Mouse (Mus musculus) limb, embryonic 13.5 days (tissue): ENCODE data around the gene Cldn24. TPM values are rescaled to one million over a fixed set of nuclear protein-coding genes. Genes with fewer than 3 reads are reported as not detected.

Experiments
- ATAC-seq: fragments of 200-750 bp; cut with Nextera tagmentation; 2 replicates; pipeline ENCODE4 v1.8.0; 2017; ENCODE audit warnings: low read depth, moderate number of reproducible peaks, moderate TSS enrichment; ENCODE audit not compliant: low FRiP score
- H3K27ac ChIP-seq: fragments of 300-500 bp; sonication (generic); 2 replicates; pipeline ENCODE4 v1.5.1; 2015; ENCODE audit warnings: inconsistent platforms, mild to moderate bottlenecking, moderate library complexity
- H3K27me3 ChIP-seq: fragments of 300-500 bp; sonication (generic); 2 replicates; pipeline ENCODE4 v1.6.1; 2015; ENCODE audit warnings: mild to moderate bottlenecking, inconsistent platforms
- H3K36me3 ChIP-seq: fragments of 300-500 bp; sonication (generic); 2 replicates; pipeline ENCODE4 v1.6.1; 2015; ENCODE audit warnings: inconsistent platforms, mild to moderate bottlenecking, moderate library complexity
- H3K4me1 ChIP-seq: fragments of 300-500 bp; sonication (generic); 2 replicates; pipeline ENCODE4 v1.6.1; 2015; ENCODE audit warnings: inconsistent platforms
- H3K4me2 ChIP-seq: fragments of 300-500 bp; sonication (generic); replicated peaks from 2 replicates; pipeline ENCODE4 v1.6.1; 2015; ENCODE audit warnings: inconsistent platforms, mild to moderate bottlenecking, moderate library complexity
- H3K4me3 ChIP-seq: fragments of 300-500 bp; sonication (generic); 2 replicates; pipeline ENCODE4 v1.5.1; 2015; ENCODE audit warnings: moderate library complexity, mild to moderate bottlenecking, inconsistent platforms
- H3K9ac ChIP-seq: fragments of 300-500 bp; sonication (generic); 2 replicates; pipeline ENCODE4 v1.6.1; 2015; ENCODE audit warnings: mild to moderate bottlenecking, inconsistent platforms
- H3K9me3 ChIP-seq: fragments of 300-500 bp; sonication (generic); 2 replicates; pipeline ENCODE4 v1.6.1; 2016; ENCODE audit warnings: inconsistent platforms
- WGBS: fragments of 180-500 bp; shearing (Covaris S2); methylation state at CpG from one replicate; pipeline ENCODE4 v1.1.7; 2015; 5-methylcytosine and 5-hydroxymethylcytosine counted together
- polyA plus RNA-seq: library from polyadenylated mRNA; unstranded; fragments of >200 nt; fragmentation: Nextera tagmentation; extraction: Ambion mirVana; gene quantifications from 2 replicates; pipeline ENCODE4 v1.2.1, GENCODE M21; 2015

The Cldn24 gene
- polyA plus RNA-seq = not detected in 2 replicates

DNA sequence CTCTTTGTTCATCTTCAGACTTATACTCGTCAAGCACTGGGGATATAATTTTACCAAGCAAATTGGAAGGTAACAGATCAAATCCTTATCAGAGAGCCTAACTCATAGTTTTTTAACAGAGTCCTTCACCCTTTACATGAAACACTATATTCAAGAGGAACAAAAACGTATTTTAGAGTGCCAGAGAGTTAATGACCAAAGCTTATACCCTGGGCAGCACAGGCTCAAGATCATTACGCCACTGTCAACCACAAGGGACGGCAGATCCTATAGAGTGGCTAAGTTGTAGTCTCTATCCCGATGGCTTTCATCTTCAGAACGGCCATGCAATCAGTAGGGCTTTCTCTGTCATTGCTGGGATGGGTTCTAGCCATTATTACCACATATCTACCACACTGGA, at the start of gene Cldn24:
TSS of gene Cldn24 (plus strand) at position 301 of the 400 bp plus-strand sequence.
- Histone ChIP-seq H3K9ac (no peak within 1 kb of the TSS), H3K27ac (no peak within 1 kb of the TSS), H3K9me3 (no peaks in the 10 kb centered on the region), H3K36me3 (no peaks in the 10 kb centered on the region), H3K4me3 (no peak within 1 kb of the TSS), H3K27me3 (no peaks in the 10 kb centered on the region), H3K4me1 (0 out of 2 replicates have a peak, but pooled peaks cover 13% of the 10 kb centered on the region), H3K4me2 (no peak within 1 kb of the TSS)
- ATAC-seq = no peak
- 80% methylated on average over 6 of the region's 6 CpGs for WGBS

DNA sequence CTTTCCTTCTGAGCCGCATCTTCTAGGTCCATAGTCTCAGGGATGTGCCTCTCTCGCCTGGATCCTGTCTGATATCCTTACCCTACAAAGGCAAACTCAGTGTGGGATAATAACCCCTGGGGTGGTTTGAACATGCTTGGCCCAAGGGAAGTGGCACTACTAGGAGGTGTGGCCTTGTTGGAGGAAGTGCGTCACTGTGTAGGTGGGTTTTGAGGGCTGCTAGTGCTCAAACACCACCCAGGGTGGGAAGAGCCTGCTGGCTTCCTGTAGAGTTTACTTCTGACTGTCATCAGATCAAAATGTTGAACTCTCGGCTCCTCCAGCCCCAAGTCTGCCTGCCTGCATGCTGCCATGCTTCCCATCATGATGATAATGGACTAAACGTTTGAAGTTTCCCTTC, 49.0 kb upstream of the Cldn24 start:
- no peaks in the 10 kb centered on the region; the same call in 1 of the 2 replicates for H3K9me3 ChIP-seq
- no peak overlapping the region for H3K4me2 ChIP-seq
- no peak overlapping the region for H3K4me3 ChIP-seq
- H3K4me1 ChIP-seq = peaks cover 9% of the 10 kb centered on the region
- H3K27me3 ChIP-seq = no peaks in the 10 kb centered on the region
- no peak overlapping the region for H3K27ac ChIP-seq
- no peak overlapping the region for H3K9ac ChIP-seq
- WGBS = 83% methylated on average over 5 of the region's 5 CpGs
- H3K36me3 ChIP-seq = no peaks in the 10 kb centered on the region
- no peak for ATAC-seq

DNA sequence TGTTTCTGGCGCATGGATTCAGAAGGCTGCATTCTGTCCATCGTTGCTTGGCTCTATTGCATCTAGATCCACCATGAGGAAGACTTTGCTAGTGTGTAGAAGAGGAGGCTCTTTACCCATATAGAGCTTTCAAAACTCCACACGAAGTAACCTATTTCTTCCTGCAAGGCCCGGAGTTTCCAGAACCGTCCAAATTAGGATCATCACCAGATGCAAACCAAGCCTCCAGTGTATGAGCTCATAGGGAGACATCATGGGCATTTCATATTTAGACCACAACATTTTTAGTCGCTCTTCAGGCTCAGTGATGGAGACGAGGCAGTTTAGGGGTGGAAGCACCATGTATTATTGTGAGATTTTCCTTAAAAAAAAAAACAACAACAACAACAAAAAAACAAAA, 44.5 kb upstream of the Cldn24 start:
- ATAC-seq = no peak
- Histone ChIP-seq H3K9ac (no peak overlapping the region), H3K4me1 (no peaks in the 10 kb centered on the region), H3K36me3 (no peaks in the 10 kb centered on the region), H3K27ac (no peak overlapping the region), H3K9me3 (no peaks in the 10 kb centered on the region; the same call in 1 of the 2 replicates), H3K27me3 (no peaks in the 10 kb centered on the region), H3K4me3 (no peak overlapping the region), H3K4me2 (no peak overlapping the region)
- WGBS = 90% methylated on average over 7 of the region's 7 CpGs

DNA sequence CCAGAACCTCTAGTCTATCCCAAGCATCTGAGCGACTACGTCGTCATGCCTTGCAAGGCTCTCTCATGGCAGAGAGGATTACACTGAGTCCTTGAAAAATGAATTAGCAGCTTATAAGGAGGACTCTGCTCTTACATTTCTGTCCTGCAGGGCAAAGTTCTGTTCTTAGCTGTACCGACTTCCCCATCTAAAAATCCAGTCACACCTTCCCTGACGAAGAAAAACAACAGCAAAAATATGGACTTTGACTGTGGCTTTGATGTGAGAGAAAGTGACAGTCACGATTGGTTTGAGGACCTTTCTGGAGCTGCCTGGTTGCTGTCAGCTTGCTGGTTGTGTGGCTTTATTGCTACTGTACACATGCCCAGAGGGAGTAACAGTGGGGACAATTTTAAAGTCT, 42.4 kb upstream of the Cldn24 start:
- ATAC-seq = no peak

DNA sequence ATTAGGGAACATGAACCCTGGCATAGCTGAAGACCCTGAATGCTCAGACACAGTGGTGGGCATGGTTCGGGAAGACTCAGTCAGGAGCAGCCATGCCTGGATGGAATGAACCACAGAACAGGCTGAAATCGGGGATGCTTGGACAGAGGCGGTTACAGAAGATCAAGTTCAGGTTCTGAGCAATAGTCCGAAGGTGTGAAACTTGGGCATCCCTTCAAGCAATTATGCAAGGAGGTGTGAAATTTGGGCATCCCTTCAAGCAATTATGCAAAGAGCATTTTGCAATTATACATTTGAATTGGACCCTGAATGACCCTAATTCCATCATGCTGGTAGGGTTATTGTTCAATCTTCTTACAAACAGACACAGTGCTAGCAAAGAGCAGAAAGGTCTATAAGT, 40.1 kb upstream of the Cldn24 start:
- Histone ChIP-seq H3K27me3 (no peaks in the 10 kb centered on the region), H3K36me3 (no peaks in the 10 kb centered on the region), H3K9me3 (no peaks in the 10 kb centered on the region), H3K4me2 (no peak overlapping the region), H3K4me1 (no peaks in the 10 kb centered on the region), H3K9ac (no peak overlapping the region), H3K4me3 (no peak overlapping the region), H3K27ac (no peak overlapping the region)
- 92% methylated on average over 4 of the region's 4 CpGs for WGBS
- no peak for ATAC-seq

More for the DNA sequence above, 42.4 kb upstream of the Cldn24 start:
- H3K9me3 ChIP-seq = no peaks in the 10 kb centered on the region; the same call in 1 of the 2 replicates
- H3K36me3 ChIP-seq = no peaks in the 10 kb centered on the region
- no peaks in the 10 kb centered on the region for H3K4me1 ChIP-seq
- H3K27ac ChIP-seq = no peak overlapping the region
- WGBS = 71% methylated on average over 6 of the region's 6 CpGs
- no peak overlapping the region for H3K9ac ChIP-seq
- no peak overlapping the region for H3K4me3 ChIP-seq
- H3K27me3 ChIP-seq = no peaks in the 10 kb centered on the region
- H3K4me2 ChIP-seq = no peak overlapping the region

DNA sequence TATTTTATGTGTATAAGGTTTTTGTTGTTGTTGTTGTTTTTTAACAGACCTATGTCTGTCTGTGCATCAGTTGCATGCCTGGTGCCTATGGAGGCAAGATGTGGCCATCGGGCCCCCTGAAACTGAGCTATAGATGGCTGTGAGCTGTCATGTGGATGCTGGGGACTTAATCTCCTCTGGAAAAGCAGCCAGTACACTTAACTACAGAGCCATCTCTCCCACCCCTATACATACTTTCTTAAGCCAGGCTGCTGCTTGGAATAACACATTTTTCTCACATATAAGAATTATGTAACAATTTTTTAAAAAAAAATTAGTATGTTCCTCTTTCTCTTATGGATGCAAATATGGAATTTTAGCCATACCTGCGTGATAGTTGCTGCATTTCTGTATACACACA, 38.4 kb upstream of the Cldn24 start:
- Histone ChIP-seq H3K27me3 (no peaks in the 10 kb centered on the region), H3K4me3 (no peak overlapping the region), H3K9ac (no peak overlapping the region), H3K4me2 (no peak overlapping the region), H3K27ac (no peak overlapping the region), H3K36me3 (no peaks in the 10 kb centered on the region), H3K9me3 (no peaks in the 10 kb centered on the region), H3K4me1 (peaks cover 8% of the 10 kb centered on the region; the same call in 1 of the 2 replicates)
- no peak for ATAC-seq
- WGBS = 93% methylated on average over 2 of the region's 2 CpGs

DNA sequence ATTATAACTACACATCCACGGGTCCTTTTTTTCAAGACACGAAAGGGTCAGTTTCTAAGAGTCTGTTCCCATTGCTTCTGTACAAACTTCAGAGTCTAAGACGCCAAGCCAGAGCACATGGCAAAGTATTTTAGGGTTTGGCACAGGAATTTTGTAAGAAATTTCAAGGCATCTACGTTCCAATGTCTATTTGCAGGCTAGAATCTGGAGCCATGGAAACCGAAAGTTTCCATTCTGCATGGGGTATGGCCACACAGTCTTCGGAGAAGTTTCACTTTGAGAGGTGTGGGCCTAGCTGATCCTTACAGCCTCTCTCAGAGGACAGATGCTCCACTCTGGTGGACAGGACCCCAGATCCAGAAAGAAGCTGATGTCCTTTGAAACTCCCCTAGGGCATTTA, 38.0 kb upstream of the Cldn24 start:
- Histone ChIP-seq H3K4me2 (no peak overlapping the region), H3K27me3 (no peaks in the 10 kb centered on the region), H3K27ac (no peak overlapping the region), H3K4me1 (peaks cover 8% of the 10 kb centered on the region; the same call in 1 of the 2 replicates), H3K9ac (no peak overlapping the region), H3K4me3 (no peak overlapping the region), H3K36me3 (no peaks in the 10 kb centered on the region), H3K9me3 (no peaks in the 10 kb centered on the region)
- 88% methylated on average over 6 of the region's 6 CpGs for WGBS
- ATAC-seq = no peak

DNA sequence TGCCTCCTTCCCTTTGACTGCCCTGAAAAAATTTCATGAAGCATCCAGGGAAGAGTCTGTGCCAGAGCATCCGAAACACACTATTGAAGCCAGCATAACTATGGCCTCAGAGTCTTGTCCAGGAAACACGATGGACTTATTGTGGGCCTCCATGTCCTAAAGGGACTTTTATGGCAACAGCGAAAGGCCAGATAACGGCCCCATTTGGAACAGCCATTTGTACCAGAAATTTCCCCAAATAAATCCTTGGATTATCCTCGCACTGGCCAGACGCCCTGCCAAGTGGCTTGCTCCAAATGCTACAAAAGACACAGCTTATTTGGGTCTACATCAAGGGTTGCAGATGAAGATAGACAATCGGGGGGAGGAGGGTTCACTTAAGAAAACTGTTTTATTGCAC, 37.5 kb upstream of the Cldn24 start:
- no peak for ATAC-seq
- no peak overlapping the region for H3K4me3 ChIP-seq
- no peak overlapping the region for H3K4me2 ChIP-seq
- H3K27ac ChIP-seq = no peak overlapping the region
- no peaks in the 10 kb centered on the region for H3K9me3 ChIP-seq
- 72% methylated on average over 7 of the region's 7 CpGs for WGBS
- H3K9ac ChIP-seq = no peak overlapping the region
- no peaks in the 10 kb centered on the region for H3K27me3 ChIP-seq
- H3K36me3 ChIP-seq = no peaks in the 10 kb centered on the region
- H3K4me1 ChIP-seq = peaks cover 8% of the 10 kb centered on the region; the same call in 1 of the 2 replicates

DNA sequence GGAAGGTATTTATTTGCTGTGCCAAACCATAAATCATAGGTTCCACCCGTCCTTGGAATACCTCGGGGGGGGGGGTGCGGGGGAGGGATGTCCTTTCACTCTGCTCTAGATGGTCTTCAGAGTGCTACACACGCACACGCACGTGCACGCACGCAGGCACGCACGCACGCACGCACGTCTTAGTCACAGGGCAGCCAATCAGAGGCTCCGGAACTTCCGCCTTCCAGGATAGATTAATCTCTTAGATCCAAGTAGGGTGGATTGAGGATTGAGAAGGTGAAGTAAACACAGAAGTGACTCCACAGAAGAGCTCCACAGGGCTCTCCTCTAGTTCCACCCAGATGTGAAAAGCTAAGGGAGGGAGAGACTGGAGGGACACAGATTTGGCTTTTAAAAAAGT, 35.6 kb upstream of the Cldn24 start:
- Histone ChIP-seq H3K36me3 (no peaks in the 10 kb centered on the region), H3K27ac (no peak overlapping the region), H3K4me1 (peaks cover 8% of the 10 kb centered on the region; the same call in 1 of the 2 replicates), H3K9me3 (no peaks in the 10 kb centered on the region), H3K9ac (no peak overlapping the region), H3K4me2 (no peak overlapping the region), H3K27me3 (no peaks in the 10 kb centered on the region), H3K4me3 (no peak overlapping the region)
- WGBS = 93% methylated on average over 15 of the region's 15 CpGs
- no peak for ATAC-seq

DNA sequence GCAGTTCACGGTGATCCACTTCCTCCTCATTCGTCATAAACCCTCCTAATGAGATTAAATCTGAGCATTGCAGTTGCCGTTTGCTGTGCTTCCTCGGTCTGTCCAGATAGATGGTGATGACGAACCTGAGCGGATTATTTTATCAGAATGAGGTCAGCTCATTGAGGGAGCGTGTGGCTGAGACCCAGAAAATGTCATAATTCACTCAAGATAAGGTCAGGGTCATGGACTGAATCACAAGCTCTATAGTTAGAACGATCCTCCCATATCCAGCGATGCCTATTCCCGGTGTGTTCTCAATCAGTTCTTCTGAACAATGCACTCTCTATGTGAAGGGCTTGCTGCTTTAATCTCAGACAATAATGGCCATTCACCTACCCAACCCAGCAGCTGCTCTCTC, 34.2 kb upstream of the Cldn24 start:
- no peaks in the 10 kb centered on the region; the same call in 1 of the 2 replicates for H3K9me3 ChIP-seq
- H3K4me1 ChIP-seq = peaks cover 8% of the 10 kb centered on the region; the same call in 1 of the 2 replicates
- no peak for ATAC-seq
- H3K36me3 ChIP-seq = no peaks in the 10 kb centered on the region
- H3K9ac ChIP-seq = no peak overlapping the region
- 45% methylated on average over 10 of the region's 10 CpGs for WGBS
- no peaks in the 10 kb centered on the region for H3K27me3 ChIP-seq
- H3K27ac ChIP-seq = no peak overlapping the region
- H3K4me3 ChIP-seq = no peak overlapping the region
- peak overlapping the region; percentile 23 for H3K4me2 ChIP-seq

DNA sequence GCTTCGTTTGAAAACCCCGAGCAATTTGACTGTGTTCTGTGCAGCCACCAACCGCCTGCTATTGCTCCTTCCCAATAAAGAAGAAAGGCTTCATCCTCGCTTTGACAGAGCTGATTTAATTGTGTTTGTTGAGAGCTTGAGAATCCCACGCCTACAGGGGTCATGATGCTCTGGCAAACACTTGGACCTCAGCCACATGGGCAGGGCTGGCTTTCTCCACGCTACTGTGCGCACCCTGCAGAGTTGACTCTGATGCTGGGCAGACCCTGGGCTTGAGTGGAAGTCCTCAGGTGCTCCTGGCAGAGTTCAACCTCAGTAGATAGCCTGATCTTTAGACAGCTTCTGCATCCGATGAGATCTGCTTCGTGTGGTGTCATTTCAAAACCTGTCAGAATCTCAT, 30.0 kb upstream of the Cldn24 start:
- Histone ChIP-seq H3K4me3 (no peak overlapping the region), H3K4me2 (no peak overlapping the region), H3K36me3 (no peaks in the 10 kb centered on the region), H3K27me3 (no peaks in the 10 kb centered on the region), H3K9ac (no peak overlapping the region), H3K9me3 (peaks cover 7% of the 10 kb centered on the region; the same call in 1 of the 2 replicates), H3K27ac (no peak overlapping the region), H3K4me1 (peaks cover 8% of the 10 kb centered on the region; the same call in 1 of the 2 replicates)
- no peak for ATAC-seq
- 61% methylated on average over 9 of the region's 9 CpGs for WGBS

DNA sequence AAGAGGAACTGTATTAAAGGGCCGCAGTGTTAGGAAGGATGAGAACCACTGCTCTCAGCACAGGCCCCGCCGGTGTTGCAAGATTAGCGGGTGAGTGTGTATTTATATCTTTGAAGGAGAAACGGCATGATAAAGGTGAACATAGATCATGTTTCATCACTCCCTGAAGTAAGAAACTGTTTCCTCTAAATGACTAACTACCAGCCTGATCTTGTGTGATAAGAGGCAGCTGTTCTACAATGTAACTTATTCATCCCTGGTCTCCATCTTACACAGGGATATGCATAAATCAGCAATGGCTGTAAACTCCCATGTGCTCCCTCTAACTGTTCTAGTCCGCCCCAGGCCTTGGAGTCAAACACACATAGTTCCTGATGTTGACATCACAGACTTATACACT, 22.5 kb upstream of the Cldn24 start:
- Histone ChIP-seq H3K4me3 (no peak overlapping the region), H3K27ac (no peak overlapping the region), H3K36me3 (no peaks in the 10 kb centered on the region), H3K4me1 (no peaks in the 10 kb centered on the region), H3K4me2 (no peak overlapping the region), H3K9me3 (peaks cover 3% of the 10 kb centered on the region; the same call in 1 of the 2 replicates), H3K27me3 (no peaks in the 10 kb centered on the region), H3K9ac (no peak overlapping the region)
- WGBS = 85% methylated on average over 6 of the region's 6 CpGs
- ATAC-seq = no peak

DNA sequence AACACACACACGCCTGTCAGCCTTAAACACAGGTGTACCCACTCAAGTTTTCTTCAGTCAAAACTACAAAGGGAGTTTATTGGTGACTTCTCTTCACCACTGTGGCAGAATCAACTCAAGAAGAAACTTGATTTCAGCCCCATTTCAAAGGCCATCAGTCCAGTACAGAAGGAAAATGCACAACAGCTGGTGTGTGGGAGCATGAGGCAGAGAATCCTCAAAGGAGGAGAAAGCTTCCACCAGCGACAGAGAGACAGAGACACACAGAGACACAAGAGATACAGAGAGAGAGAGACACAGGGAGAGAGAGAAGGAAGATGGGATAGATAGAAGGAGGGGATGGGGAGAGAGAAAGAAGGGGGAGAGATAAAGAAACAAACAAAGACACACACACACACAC, 19.6 kb upstream of the Cldn24 start:
- no peak overlapping the region for H3K4me2 ChIP-seq
- no peaks in the 10 kb centered on the region for H3K4me1 ChIP-seq
- H3K27ac ChIP-seq = no peak overlapping the region
- H3K27me3 ChIP-seq = no peaks in the 10 kb centered on the region
- H3K4me3 ChIP-seq = no peak overlapping the region
- no peaks in the 10 kb centered on the region for H3K9me3 ChIP-seq
- no peak for ATAC-seq
- no peaks in the 10 kb centered on the region for H3K36me3 ChIP-seq
- WGBS = 80% methylated on average over 2 of the region's 2 CpGs
- no peak overlapping the region for H3K9ac ChIP-seq
